ENCODE assay signal across 21 mouse cellular contexts in the genomic region with DNA sequence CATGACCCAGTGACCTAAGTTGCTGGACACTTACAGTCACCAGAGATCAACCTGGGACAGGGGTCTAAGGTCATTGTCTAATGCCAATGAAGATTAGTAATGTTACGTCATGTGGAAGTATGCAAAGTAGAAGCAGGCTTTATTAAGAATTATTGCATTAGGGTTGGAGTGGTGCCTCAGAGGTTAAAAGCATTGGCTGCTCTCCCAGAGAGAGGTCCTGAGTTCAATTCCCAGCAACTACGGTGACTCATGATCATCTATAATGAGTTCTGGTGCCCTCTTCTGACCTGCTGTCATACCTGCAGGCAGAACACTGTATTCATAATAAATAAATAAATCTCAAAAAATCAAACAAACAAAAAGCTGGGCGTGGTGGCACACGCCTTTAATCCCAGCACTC. TPM values are rescaled to one million over a fixed set of nuclear protein-coding genes. Genes with fewer than 3 reads are reported as not detected.
DNase-seq lines count a peak whose midpoint lies in the region; ATAC-seq and TF ChIP-seq lines count a peak whose summit lies in the region.
"Had no signal": no experiment of that assay in that cellular context is flagged by ENCODE, and none has a peak within 500 bp of the region (broad histone marks: within the 10 kb centered on the region; RNA-seq: fewer than 3 reads in every experiment).

No protein-coding gene starts in this region.

- no peak overlapping the region for H3K9ac ChIP-seq in intestine, postnatal 0 days (ENCODE audit: low read depth, low read length)
- no peak overlapping the region for H3K9ac ChIP-seq in intestine, embryonic 15.5 days
- H3K9ac ChIP-seq in midbrain, postnatal 0 days (replicated peaks; ENCODE audit: low read length, poor library complexity, severe bottlenecking), result no peak overlapping the region
- H3K9ac ChIP-seq in midbrain, embryonic 13.5 days (replicated peaks), result no peak overlapping the region
- H3K9ac ChIP-seq: embryonic facial prominence, embryonic 15.5 days; heart, embryonic 13.5 days; hindbrain, embryonic 14.5 days had no signal

- peak; percentile 6; the same call in 1 of the 2 replicates for TF ChIP-seq CTCF in gastrocnemius, adult 2 months (IDR thresholded peaks at IDR 0.05)
- 0 out of 2 replicates have a peak, but pooled peaks have one; percentile 5 for TF ChIP-seq CTCF in intestine, postnatal 0 days (IDR thresholded peaks at IDR 0.05; ENCODE audit: low read depth)
- TF ChIP-seq CTCF in midbrain, postnatal 0 days (IDR thresholded peaks at IDR 0.05), result peak; percentile 7; the same call in 1 of the 2 replicates

- no peak overlapping the region for H3K4me3 ChIP-seq in gastrocnemius, adult 2 months
- no peak overlapping the region for H3K4me3 ChIP-seq in intestine, postnatal 0 days (ENCODE audit: low read depth, low read length)
- no peak overlapping the region for H3K4me3 ChIP-seq in intestine, embryonic 15.5 days (replicated peaks)
- no peak overlapping the region for H3K4me3 ChIP-seq in midbrain, postnatal 0 days (ENCODE audit: low read depth, low read length)
- H3K4me3 ChIP-seq in midbrain, embryonic 13.5 days (replicated peaks), result no peak overlapping the region
- H3K4me3 ChIP-seq: embryonic facial prominence, embryonic 15.5 days; erythroblast, embryonic 14.5 days; forebrain, embryonic 10.5 days; heart, embryonic 13.5 days had no signal

- H3K4me2 ChIP-seq in intestine, postnatal 0 days (replicated peaks; ENCODE audit: low read depth), result no peak overlapping the region
- H3K4me2 ChIP-seq in intestine, embryonic 15.5 days (replicated peaks), result no peak overlapping the region
- no peak overlapping the region for H3K4me2 ChIP-seq in midbrain, postnatal 0 days (ENCODE audit: low read depth, low read length, poor library complexity, severe bottlenecking)
- no peak overlapping the region for H3K4me2 ChIP-seq in midbrain, embryonic 13.5 days (replicated peaks)
- H3K4me2 ChIP-seq: embryonic facial prominence, embryonic 15.5 days; heart, embryonic 13.5 days; hindbrain, embryonic 14.5 days had no signal

- 77% methylated on average over 4 of the region's 4 CpGs for WGBS in intestine, postnatal 0 days
- WGBS in intestine, embryonic 15.5 days, result 80% methylated on average over 4 of the region's 4 CpGs
- 86% methylated on average over 4 of the region's 4 CpGs for WGBS in midbrain, postnatal 0 days
- 87% methylated on average over 4 of the region's 4 CpGs for WGBS in midbrain, embryonic 13.5 days

- no peak for ATAC-seq in intestine, postnatal 0 days
- no peak for ATAC-seq in intestine, embryonic 15.5 days
- ATAC-seq in midbrain, postnatal 0 days (ENCODE audit: low FRiP score), result no peak
- ATAC-seq in midbrain, embryonic 13.5 days, result no peak
- ATAC-seq: forebrain, embryonic 14.5 days had no signal

- DNase-seq in gastrocnemius, adult 2 months, result no peak
- DNase-seq in gastrocnemius, postnatal 10 days, result no peak
- DNase-seq in midbrain, postnatal 0 days (ENCODE audit: low spot score), result no peak
- peak; percentile 80 for DNase-seq in adipocyte (ENCODE audit: low spot score)
- no peak for DNase-seq in thymus, postnatal 14 days
- DNase-seq: adrenal gland, adult 2 months; cerebellum, adult 11 months; cerebellum, adult 8-10 months; cerebellum, postnatal 14 days; embryo, embryonic 11 days; gastrocnemius, postnatal 14 days; kidney, adult 11 months had no signal

- no peak overlapping the region for H3K27ac ChIP-seq in gastrocnemius, adult 2 months
- H3K27ac ChIP-seq in intestine, postnatal 0 days (ENCODE audit: low read depth, low read length), result no peak overlapping the region
- H3K27ac ChIP-seq in intestine, embryonic 15.5 days, result no peak overlapping the region
- H3K27ac ChIP-seq in midbrain, postnatal 0 days (ENCODE audit: low read depth, low read length), result no peak overlapping the region
- H3K27ac ChIP-seq in midbrain, embryonic 13.5 days, result no peak overlapping the region
- H3K27ac ChIP-seq: embryonic facial prominence, embryonic 15.5 days; forebrain, embryonic 10.5 days; heart, embryonic 13.5 days; hindbrain, embryonic 14.5 days had no signal

- intact Hi-C loops in gastrocnemius, adult 2 months (cut with DNase I), result no loop called here

- H3K36me3 ChIP-seq in intestine, postnatal 0 days (ENCODE audit: control insufficient read depth, insufficient read depth), result no peaks in the 10 kb centered on the region
- H3K36me3 ChIP-seq in intestine, embryonic 15.5 days, result no peaks in the 10 kb centered on the region
- H3K36me3 ChIP-seq in midbrain, postnatal 0 days (ENCODE audit: insufficient read depth, low read length), result no peaks in the 10 kb centered on the region
- no peaks in the 10 kb centered on the region for H3K36me3 ChIP-seq in midbrain, embryonic 13.5 days
- H3K36me3 ChIP-seq: embryonic facial prominence, embryonic 15.5 days; forebrain, embryonic 10.5 days; heart, embryonic 13.5 days had no signal

- H3K9me3 ChIP-seq in intestine, postnatal 0 days (ENCODE audit: control insufficient read depth), result no peaks in the 10 kb centered on the region
- no peaks in the 10 kb centered on the region for H3K9me3 ChIP-seq in intestine, embryonic 15.5 days
- H3K9me3 ChIP-seq in midbrain, postnatal 0 days (ENCODE audit: low read length), result no peaks in the 10 kb centered on the region
- H3K9me3 ChIP-seq in midbrain, embryonic 13.5 days, result no peaks in the 10 kb centered on the region
- H3K9me3 ChIP-seq: embryonic facial prominence, embryonic 15.5 days; forebrain, embryonic 10.5 days; heart, embryonic 13.5 days had no signal

- no peaks in the 10 kb centered on the region for H3K4me1 ChIP-seq in intestine, postnatal 0 days (replicated peaks; ENCODE audit: control insufficient read depth, insufficient read depth, low read length)
- H3K4me1 ChIP-seq in intestine, embryonic 15.5 days (replicated peaks), result 0 out of 2 replicates have a peak, but pooled peaks cover 3% of the 10 kb centered on the region
- no peaks in the 10 kb centered on the region for H3K4me1 ChIP-seq in midbrain, postnatal 0 days (ENCODE audit: insufficient read depth, low read length)
- peaks cover 6% of the 10 kb centered on the region for H3K4me1 ChIP-seq in midbrain, embryonic 13.5 days (replicated peaks)

- H3K27me3 ChIP-seq in intestine, postnatal 0 days (replicated peaks; ENCODE audit: control insufficient read depth, insufficient read depth, low read length), result no peaks in the 10 kb centered on the region
- no peaks in the 10 kb centered on the region for H3K27me3 ChIP-seq in intestine, embryonic 15.5 days (replicated peaks)
- no peaks in the 10 kb centered on the region for H3K27me3 ChIP-seq in midbrain, postnatal 0 days (ENCODE audit: insufficient read depth, low read length)
- H3K27me3 ChIP-seq in midbrain, embryonic 13.5 days, result 0 out of 2 replicates have a peak, but pooled peaks cover 4% of the 10 kb centered on the region
- H3K27me3 ChIP-seq: embryonic facial prominence, embryonic 15.5 days had no signal

RNA-seq across cellular contexts. Expression of gene Klhl12, which starts 5.1 kb away (rescaled TPM):
- 10 to 100 TPM; 17.9 to 20.6 TPM for total RNA-seq in gastrocnemius, adult 2 months (2021)
- total RNA-seq in gastrocnemius, postnatal 10 days (2021), result 10 to 100 TPM; 10.1 to 10.7 TPM
- polyA plus RNA-seq in intestine, postnatal 0 days (2015; fragmentation: Nextera tagmentation; extraction: Ambion mirVana), result 7.2 and 8.1 TPM in 2 replicates
- polyA plus RNA-seq in intestine, embryonic 15.5 days (2015; fragmentation: Nextera tagmentation; extraction: Ambion mirVana), result 21.7 and 22.2 TPM in 2 replicates
- total RNA-seq in midbrain, postnatal 0 days (2014; rRNA removed), result 26.4 and 42.7 TPM in 2 replicates
- 33.9 and 35.3 TPM in 2 replicates for polyA plus RNA-seq in midbrain, postnatal 0 days (2015; fragmentation: Nextera tagmentation; extraction: Ambion mirVana)
- polyA plus RNA-seq in midbrain, embryonic 13.5 days (2015; fragmentation: Nextera tagmentation; extraction: Ambion mirVana), result 32.1 and 32.3 TPM in 2 replicates

RNA-seq across cellular contexts. Expression of gene Adipor1, which starts 35.0 kb away (rescaled TPM):
- 100 to 1,000 TPM; 163 to 196 TPM for total RNA-seq in gastrocnemius, adult 2 months (2021)
- 100 to 1,000 TPM; 108 to 117 TPM for total RNA-seq in gastrocnemius, postnatal 10 days (2021)
- 77.3 and 81.4 TPM in 2 replicates for polyA plus RNA-seq in intestine, postnatal 0 days (2015; fragmentation: Nextera tagmentation; extraction: Ambion mirVana)
- 77.8 and 80.5 TPM in 2 replicates for polyA plus RNA-seq in intestine, embryonic 15.5 days (2015; fragmentation: Nextera tagmentation; extraction: Ambion mirVana)
- 98.7 and 110 TPM in 2 replicates for total RNA-seq in midbrain, postnatal 0 days (2014; rRNA removed)
- 74.1 and 80.5 TPM in 2 replicates for polyA plus RNA-seq in midbrain, postnatal 0 days (2015; fragmentation: Nextera tagmentation; extraction: Ambion mirVana)
- polyA plus RNA-seq in midbrain, embryonic 13.5 days (2015; fragmentation: Nextera tagmentation; extraction: Ambion mirVana), result 63.5 and 68.2 TPM in 2 replicates

RNA-seq across cellular contexts. Expression of gene Rabif, which starts 44.2 kb away (rescaled TPM):
- 1 to 10 TPM; 5.5 to 6.7 TPM for total RNA-seq in gastrocnemius, adult 2 months (2021)
- 1 to 10 TPM; 7.2 to 9.4 TPM for total RNA-seq in gastrocnemius, postnatal 10 days (2021)
- polyA plus RNA-seq in intestine, postnatal 0 days (2015; fragmentation: Nextera tagmentation; extraction: Ambion mirVana), result 25.9 and 26.2 TPM in 2 replicates
- 37.3 and 38.7 TPM in 2 replicates for polyA plus RNA-seq in intestine, embryonic 15.5 days (2015; fragmentation: Nextera tagmentation; extraction: Ambion mirVana)
- 37.6 and 45.1 TPM in 2 replicates for total RNA-seq in midbrain, postnatal 0 days (2014; rRNA removed)
- polyA plus RNA-seq in midbrain, postnatal 0 days (2015; fragmentation: Nextera tagmentation; extraction: Ambion mirVana), result 79.0 and 79.5 TPM in 2 replicates
- polyA plus RNA-seq in midbrain, embryonic 13.5 days (2015; fragmentation: Nextera tagmentation; extraction: Ambion mirVana), result 54.9 and 59.4 TPM in 2 replicates

RNA-seq across cellular contexts. Expression of gene Cyb5r1, which starts 44.8 kb away (rescaled TPM):
- total RNA-seq in gastrocnemius, adult 2 months (2021), result 10 to 100 TPM; 82.3 to 84.1 TPM
- 100 to 1,000 TPM; 108 to 116 TPM for total RNA-seq in gastrocnemius, postnatal 10 days (2021)
- 9.4 and 10.1 TPM in 2 replicates for polyA plus RNA-seq in intestine, postnatal 0 days (2015; fragmentation: Nextera tagmentation; extraction: Ambion mirVana)
- polyA plus RNA-seq in intestine, embryonic 15.5 days (2015; fragmentation: Nextera tagmentation; extraction: Ambion mirVana), result 35.8 and 37.9 TPM in 2 replicates
- 5.3 and 7.4 TPM in 2 replicates for total RNA-seq in midbrain, postnatal 0 days (2014; rRNA removed)
- polyA plus RNA-seq in midbrain, postnatal 0 days (2015; fragmentation: Nextera tagmentation; extraction: Ambion mirVana), result 7.9 and 8.3 TPM in 2 replicates
- polyA plus RNA-seq in midbrain, embryonic 13.5 days (2015; fragmentation: Nextera tagmentation; extraction: Ambion mirVana), result 16.9 and 18.2 TPM in 2 replicates
